Mouse (Mus musculus): ENCODE results near the gene Cyp2b13. TPM values are rescaled to one million over a fixed set of nuclear protein-coding genes. Genes with fewer than 3 reads are reported as not detected.

Cyp2b13 gene
- not detected for polyA plus RNA-seq (2017; shearing (Covaris generic))

GRCm38 (mm10) chr7:26061197-26061596, at the start of gene Cyp2b13:
Gene Cyp2b13, plus strand, starts transcription at chr7:26061497.

Other genes with a start within 250 kb of the Cyp2b13 start
- 4.9 TPM for gene Cyp2s1, start 244.6 kb upstream of the Cyp2b13 start, polyA plus RNA-seq (2017; shearing (Covaris generic))
- not detected for gene Cyp2b10, start 163.9 kb upstream of the Cyp2b13 start, polyA plus RNA-seq (2017; shearing (Covaris generic))
- not detected for gene Cyp2b9, start 111.9 kb downstream of the Cyp2b13 start, polyA plus RNA-seq (2017; shearing (Covaris generic))
- not detected for gene Vmn1r184, start 198.8 kb downstream of the Cyp2b13 start, polyA plus RNA-seq (2017; shearing (Covaris generic))
- gene Cyp2a4, start 245.7 kb downstream of the Cyp2b13 start, polyA plus RNA-seq (2017; shearing (Covaris generic)) = not detected

Measured in activated CD4-positive, CD25-positive, alpha-beta regulatory T cell, adult 9 weeks (primary cell).